Mouse (Mus musculus) brown adipose tissue, adult 24 weeks (tissue): ENCODE results near the gene Med18. TPM values are rescaled to one million over a fixed set of nuclear protein-coding genes. Genes with fewer than 3 reads are reported as not detected.
"Not testable (repeated sequence)": the region's sequence is repeated elsewhere in the genome, so short reads cannot be mapped to it uniquely, and the experiment has no call there.

Experiments used
- H3K27ac ChIP-seq: fragments of 200-500 bp; replicated peaks from 2 replicates; pipeline ENCODE4 v1.5.1; 2012; ENCODE audit warnings: low read depth, mild to moderate bottlenecking, low read length
- H3K4me1 ChIP-seq: fragments of 200-500 bp; 2 replicates; pipeline ENCODE4 v1.6.1; 2012; ENCODE audit warnings: low read length, mixed read lengths; ENCODE audit not compliant: control insufficient read depth, insufficient read depth, insufficient read length
- H3K4me3 ChIP-seq: fragments of 200-500 bp; 2 replicates; pipeline ENCODE4 v1.5.1; 2012; ENCODE audit warnings: low read depth, mild to moderate bottlenecking, low read length, moderate library complexity; ENCODE audit not compliant: insufficient read depth
- polyA plus RNA-seq: library from polyadenylated mRNA; stranded (reverse); fragments of >200 nt; gene quantifications from 2 replicates; pipeline ENCODE4 v1.2.4, GENCODE M21; 2012; ENCODE audit not compliant: missing spikeins, insufficient read depth, insufficient read length

The Med18 gene
- polyA plus RNA-seq, 1 experiment, result 2.1 TPM

DNA sequence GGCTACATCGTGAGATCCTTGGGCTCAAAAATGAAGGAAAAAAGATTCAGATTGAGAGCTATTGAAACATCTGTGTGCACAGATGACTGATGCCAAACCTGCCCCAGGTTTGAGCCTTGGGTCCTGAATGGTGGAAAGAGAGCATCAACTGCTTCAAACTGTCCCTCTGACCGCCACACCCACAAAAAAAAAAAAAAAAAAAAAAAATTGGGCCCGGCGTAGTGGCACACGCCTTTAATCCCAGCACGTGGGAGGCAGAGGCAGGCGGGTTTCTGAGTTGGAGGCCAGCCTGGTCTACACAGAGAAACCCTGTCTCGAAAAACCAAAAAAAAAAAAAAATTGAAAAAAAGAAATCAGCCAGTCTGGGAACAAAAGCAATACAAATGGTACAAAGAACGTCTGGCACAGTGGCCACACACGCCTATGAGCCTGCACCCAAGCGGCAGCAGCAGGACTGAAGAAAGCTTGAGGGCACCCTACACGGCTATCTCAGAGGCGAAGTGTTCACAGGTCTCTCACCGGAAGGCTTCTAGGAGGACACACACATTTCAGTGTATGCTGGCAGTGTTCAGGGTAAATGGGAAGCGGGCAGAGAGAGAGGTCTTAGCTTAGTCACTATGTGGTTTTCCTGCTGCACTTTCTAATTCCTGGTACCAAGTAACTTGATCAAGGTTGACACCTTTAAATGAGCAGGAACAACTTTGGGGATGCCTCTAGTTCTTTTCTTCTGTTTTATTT, 26.7 kb upstream of the Med18 start:
- Histone ChIP-seq H3K4me3 (no peak overlapping the region), H3K27ac (peak overlapping the region; percentile 91), H3K4me1 (peaks cover 14% of the 10 kb centered on the region)

DNA sequence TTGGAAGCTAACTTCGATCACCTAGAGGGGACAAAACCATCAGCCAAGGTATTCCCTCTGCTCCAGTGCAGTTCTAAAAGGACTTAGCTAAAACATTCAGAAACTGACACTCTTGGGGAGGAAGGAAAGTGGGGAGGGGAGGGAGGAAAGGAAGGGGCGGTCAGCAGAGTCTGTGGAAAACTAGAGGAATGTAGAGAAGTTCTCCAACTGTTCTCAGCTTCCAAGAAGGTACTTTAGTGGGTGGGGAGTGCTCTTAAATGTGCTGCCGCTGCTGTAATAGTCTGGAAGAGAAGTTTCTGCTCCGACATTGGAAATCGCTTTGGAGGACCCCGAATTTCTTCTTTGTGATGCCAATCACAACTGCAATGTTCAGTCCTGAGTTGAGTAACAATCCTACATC, 25.3 kb upstream of the Med18 start:
- peak overlapping the region; percentile 91 for H3K27ac ChIP-seq
- no peak overlapping the region for H3K4me3 ChIP-seq
- H3K4me1 ChIP-seq, result peaks cover 14% of the 10 kb centered on the region

DNA sequence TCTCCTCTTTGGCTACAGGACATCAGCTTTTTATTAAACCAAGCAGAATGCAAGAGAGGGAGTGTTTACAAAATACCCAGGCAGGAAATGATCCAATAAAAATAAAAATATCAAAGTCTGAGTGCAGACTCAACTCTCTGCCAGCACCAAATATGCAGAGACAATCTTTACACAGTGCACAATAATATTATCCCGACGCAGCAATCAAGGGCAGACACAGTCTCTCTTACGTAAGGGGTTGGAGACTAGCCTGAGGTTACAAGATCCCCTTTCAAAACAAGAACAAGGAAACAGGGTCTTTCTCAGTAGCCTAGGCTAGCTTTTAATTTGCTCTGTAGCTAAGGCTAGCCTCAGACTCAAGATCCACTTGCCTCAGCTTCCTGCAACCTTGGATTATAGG, 24.8 kb upstream of the Med18 start:
- Histone ChIP-seq H3K4me1 (peaks cover 14% of the 10 kb centered on the region), H3K27ac (peak overlapping the region; percentile 91), H3K4me3 (no peak overlapping the region)

- Histone ChIP-seq H3K27ac (no peak overlapping the region), H3K4me1 (no peaks in the 10 kb centered on the region; the same call in 1 of the 2 replicates), H3K4me3 (no peak overlapping the region)
These were observed 21.1 kb upstream of the Med18 start for GRCm38 (mm10) chr4:132484820-132485219.

DNA sequence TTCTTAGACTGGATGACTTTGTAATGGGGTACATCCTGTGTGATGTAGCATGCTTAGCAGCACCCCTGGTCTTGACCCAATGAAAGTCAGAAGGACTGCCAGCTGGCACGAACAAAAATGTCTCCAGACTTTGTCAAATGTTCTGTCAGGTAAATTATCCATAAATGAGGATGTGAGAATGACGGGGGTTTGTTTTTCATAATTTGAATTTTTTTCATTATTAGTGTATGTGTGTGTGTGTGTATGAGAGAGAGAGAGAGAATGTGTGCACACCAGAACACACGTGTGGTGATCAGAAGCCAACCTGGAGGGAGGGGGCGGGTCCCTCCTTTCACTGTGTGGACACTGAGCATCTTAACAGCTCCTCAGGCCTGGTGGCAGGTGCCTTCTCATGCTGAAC, 20.5 kb upstream of the Med18 start:
- no peak overlapping the region for H3K27ac ChIP-seq
- H3K4me3 ChIP-seq, result no peak overlapping the region
- H3K4me1 ChIP-seq, result no peaks in the 10 kb centered on the region; the same call in 1 of the 2 replicates

DNA sequence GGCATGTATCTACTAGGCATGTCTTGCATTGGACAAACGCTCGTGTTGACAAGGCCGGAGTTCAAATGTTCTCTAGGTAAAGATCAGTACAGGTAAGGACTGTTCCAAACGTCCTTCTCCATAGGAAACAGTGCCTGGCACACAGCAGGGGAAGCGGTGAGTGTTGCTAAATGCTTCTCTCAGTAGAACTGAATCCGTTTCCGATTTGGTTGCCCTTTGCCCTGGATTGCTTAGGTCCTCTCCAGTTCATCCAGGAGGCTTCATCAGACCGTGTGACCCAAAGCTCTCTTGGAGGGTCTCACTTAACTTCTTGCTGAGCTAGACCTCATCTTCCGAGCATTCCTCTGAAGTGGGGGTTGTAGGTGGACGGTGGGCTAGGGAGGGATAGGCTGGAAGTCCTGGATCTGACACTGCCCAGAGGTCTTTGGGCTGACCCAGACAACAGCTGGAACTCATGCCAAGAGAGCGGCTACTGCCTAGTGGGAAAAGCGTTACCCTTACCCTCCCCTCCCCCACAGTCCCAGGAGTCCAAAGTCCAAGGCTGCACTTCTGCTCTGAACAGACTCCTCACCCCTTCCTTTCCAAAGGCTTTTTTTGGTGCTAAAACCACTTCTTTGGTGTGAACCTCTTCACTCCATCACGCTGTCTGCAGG, 19.4 kb upstream of the Med18 start:
- Histone ChIP-seq H3K4me1 (peaks cover 1% of the 10 kb centered on the region; the same call in 1 of the 2 replicates), H3K27ac (peak overlapping the region; percentile 99), H3K4me3 (no peak overlapping the region)

DNA sequence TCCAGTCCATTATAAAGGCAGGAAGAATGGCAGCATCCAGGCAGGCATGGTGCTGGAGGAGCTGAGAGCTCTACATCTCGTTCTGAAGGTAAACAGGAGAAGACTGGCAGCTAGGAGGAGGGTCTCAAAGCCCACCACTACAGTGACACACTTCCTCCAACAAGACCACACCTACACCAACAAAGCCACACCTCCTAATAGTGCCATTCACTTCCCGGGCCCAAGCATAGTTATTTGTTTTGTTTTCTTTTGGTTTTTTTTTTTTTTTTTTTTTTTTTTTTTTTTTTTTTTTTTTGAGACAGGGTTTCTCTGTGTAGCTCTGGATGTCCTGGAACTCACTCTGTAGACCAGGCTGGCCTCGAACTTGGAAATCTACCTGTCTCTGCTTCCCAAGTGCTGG, 18.4 kb upstream of the Med18 start:
- H3K4me1 ChIP-seq, H3K4me3 ChIP-seq: not testable (repeated sequence)
- 0 out of 2 replicates have a peak overlapping the region, but pooled peaks have one; percentile 41 for H3K27ac ChIP-seq

DNA sequence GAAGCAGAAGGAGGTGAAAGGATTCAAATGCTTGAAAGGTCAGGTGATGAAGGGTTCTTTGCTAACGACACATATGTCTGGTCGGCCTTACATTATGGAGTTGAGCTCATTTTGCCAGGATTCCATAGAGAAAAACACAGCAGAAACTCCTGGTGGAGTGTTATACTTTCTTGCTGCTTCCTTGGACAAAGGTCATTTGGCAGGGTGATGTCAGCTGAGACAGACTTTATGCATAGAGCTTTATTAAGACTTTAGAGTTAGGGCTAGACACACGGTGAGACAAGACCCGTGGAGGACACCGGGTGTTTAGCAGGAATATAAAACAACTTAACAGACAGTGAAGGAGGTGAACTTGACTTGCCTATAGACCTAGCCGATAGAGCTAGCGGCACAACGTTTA, 14.1 kb upstream of the Med18 start:
- Histone ChIP-seq H3K27ac (peak overlapping the region; percentile 83), H3K4me1 (peaks cover 3% of the 10 kb centered on the region; the same call in 1 of the 2 replicates), H3K4me3 (no peak overlapping the region)

- H3K27ac ChIP-seq, result peak overlapping the region; percentile 92
- H3K4me1 ChIP-seq, result peaks cover 3% of the 10 kb centered on the region; the same call in 1 of the 2 replicates
- no peak overlapping the region for H3K4me3 ChIP-seq
These were observed 12.5 kb upstream of the Med18 start for GRCm38 (mm10) chr4:132475895-132476878.

GRCm38 (mm10) chr4:132474631-132475030, 10.9 kb upstream of the Med18 start:
- Histone ChIP-seq H3K4me3 (no peak overlapping the region), H3K4me1 (peaks cover 3% of the 10 kb centered on the region; the same call in 1 of the 2 replicates), H3K27ac (peak overlapping the region; percentile 85)

- H3K4me1 ChIP-seq, result peaks cover 3% of the 10 kb centered on the region; the same call in 1 of the 2 replicates
- no peak overlapping the region for H3K4me3 ChIP-seq
- H3K27ac ChIP-seq, result no peak overlapping the region
These were observed 9.7 kb upstream of the Med18 start for GRCm38 (mm10) chr4:132473411-132473810.

DNA sequence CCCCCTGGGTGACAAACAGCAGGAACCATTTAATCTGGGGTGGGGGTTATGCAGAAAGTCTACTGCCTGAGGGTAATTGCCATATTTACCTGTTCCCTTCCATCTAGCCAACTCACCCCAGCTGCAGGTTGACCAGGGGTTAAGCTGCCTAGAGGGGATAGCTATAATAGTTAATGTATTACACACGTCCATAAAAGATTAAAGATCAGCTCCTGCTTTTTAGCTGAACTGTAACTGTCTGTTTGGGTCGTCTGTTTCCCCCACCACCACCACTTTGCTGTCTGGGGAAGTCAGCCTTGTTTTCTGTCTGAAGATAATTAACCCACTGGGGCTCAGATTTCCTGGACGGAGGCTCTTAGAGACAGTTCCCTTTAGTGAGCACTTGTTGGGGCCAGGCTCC, 6.2 kb upstream of the Med18 start:
- Histone ChIP-seq H3K27ac (no peak overlapping the region), H3K4me3 (no peak overlapping the region), H3K4me1 (no peaks in the 10 kb centered on the region)

DNA sequence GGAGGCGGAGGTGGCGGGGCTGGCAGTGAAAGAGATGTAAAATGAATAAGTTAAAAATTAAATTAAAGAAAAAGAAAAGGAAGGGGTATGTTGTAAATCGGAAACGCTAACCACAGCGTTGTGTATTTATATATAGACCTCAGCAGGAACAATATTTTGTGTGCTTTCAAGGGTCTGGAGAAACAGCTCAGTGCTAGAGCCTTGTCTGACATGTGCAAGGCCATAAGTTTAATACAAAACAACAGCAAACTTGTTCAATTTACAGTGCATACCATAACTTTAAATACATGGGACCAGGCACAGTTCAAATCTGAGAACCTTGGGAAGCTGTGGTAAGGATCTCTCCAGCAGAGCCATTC, 513 bp upstream of the Med18 start:
- peaks cover 3% of the 10 kb centered on the region; the same call in 1 of the 2 replicates for H3K4me1 ChIP-seq
- H3K4me3 ChIP-seq, result peak overlapping the region; percentile 83
- no peak overlapping the region for H3K27ac ChIP-seq

DNA sequence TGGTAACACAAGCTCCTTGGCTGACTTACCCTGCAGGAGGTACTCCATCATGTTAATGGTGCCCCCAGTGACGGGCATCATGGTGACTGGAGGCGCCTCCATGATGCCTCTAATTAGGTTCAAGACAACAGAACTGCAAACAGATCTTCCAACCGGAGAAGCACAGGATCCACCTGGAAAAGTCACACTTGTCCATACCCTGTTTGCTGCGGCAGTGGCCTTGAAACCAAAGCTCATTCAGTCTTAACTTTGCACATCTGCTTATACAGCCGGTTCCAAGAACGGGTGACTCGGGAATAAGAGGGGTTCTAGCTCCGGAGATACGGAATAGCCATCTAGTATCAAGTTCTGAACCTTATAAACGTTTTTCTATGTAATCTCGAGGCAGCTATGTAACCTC, 885 bp downstream of the Med18 start:
- Histone ChIP-seq H3K4me3 (peak overlapping the region; percentile 83), H3K27ac (no peak overlapping the region), H3K4me1 (peaks cover 3% of the 10 kb centered on the region; the same call in 1 of the 2 replicates)

- Histone ChIP-seq H3K27ac (no peak overlapping the region), H3K4me1 (peaks cover 3% of the 10 kb centered on the region; the same call in 1 of the 2 replicates), H3K4me3 (no peak overlapping the region)
These were observed 3.5 kb downstream of the Med18 start for GRCm38 (mm10) chr4:132460225-132460624.
